Mouse (Mus musculus): ENCODE results near the gene Hspb1. TPM values are rescaled to one million over a fixed set of nuclear protein-coding genes. Genes with fewer than 3 reads are reported as not detected.

Hspb1 gene
- polyA plus RNA-seq, 1 experiment from 2014 or later = 20.3 TPM

GRCm38 (mm10) chr5:135935176-135935523 lies 47.4 kb downstream of the Hspb1 start:
- peak overlapping the region; percentile 64 for H3K4me2 ChIP-seq (replicated peaks)
- peak overlapping the region; percentile 97 for H3K27ac ChIP-seq (replicated peaks)
- peak overlapping the region; percentile 89; the same call in 1 of the 2 replicates for H3K4me3 ChIP-seq
- no peak for ATAC-seq (ENCODE audit: low FRiP score, low read depth)
- no peaks in the 10 kb centered on the region for H3K9me3 ChIP-seq
- peaks cover 23% of the 10 kb centered on the region for H3K4me1 ChIP-seq
- H3K27me3 ChIP-seq = no peaks in the 10 kb centered on the region
- H3K36me3 ChIP-seq = peaks cover 21% of the 10 kb centered on the region
- WGBS = 57% methylated on average over 7 of the region's 7 CpGs
- H3K9ac ChIP-seq (replicated peaks) = 0 out of 2 replicates have a peak overlapping the region, but pooled peaks have one; percentile 12

- ATAC-seq (ENCODE audit: low FRiP score, low read depth) = no peak
- no peak overlapping the region for H3K4me3 ChIP-seq
- peak overlapping the region; percentile 97 for H3K27ac ChIP-seq (replicated peaks)
- no peaks in the 10 kb centered on the region for H3K27me3 ChIP-seq
- H3K9ac ChIP-seq (replicated peaks) = no peak overlapping the region
- 79% methylated on average over 6 of the region's 6 CpGs for WGBS
- peaks cover 16% of the 10 kb centered on the region for H3K36me3 ChIP-seq
- H3K4me1 ChIP-seq = peaks cover 23% of the 10 kb centered on the region
- H3K9me3 ChIP-seq = no peaks in the 10 kb centered on the region
- no peak overlapping the region for H3K4me2 ChIP-seq (replicated peaks)
Measured at GRCm38 (mm10) chr5:135935641-135936190, 48.0 kb downstream of the Hspb1 start.

Other genes with a start within 250 kb of the Hspb1 start
- 141 and 145 TPM in 2 replicates for gene Por, start 217.9 kb upstream of the Hspb1 start, polyA plus RNA-seq (2016; fragmentation: Nextera tagmentation; extraction: Ambion mirVana)
- gene Tmem120a, start 143.5 kb upstream of the Hspb1 start, polyA plus RNA-seq (2016; fragmentation: Nextera tagmentation; extraction: Ambion mirVana) = 58.3 and 65.3 TPM in 2 replicates
- 0.18 and 0.64 TPM in 2 replicates for gene Styxl1, start 109.5 kb upstream of the Hspb1 start, polyA plus RNA-seq (2016; fragmentation: Nextera tagmentation; extraction: Ambion mirVana)
- gene Mdh2, start 109.4 kb upstream of the Hspb1 start, polyA plus RNA-seq (2016; fragmentation: Nextera tagmentation; extraction: Ambion mirVana) = 526 and 540 TPM in 2 replicates
- 72.1 and 73.3 TPM in 2 replicates for gene Srrm3, start 81.0 kb upstream of the Hspb1 start, polyA plus RNA-seq (2016; fragmentation: Nextera tagmentation; extraction: Ambion mirVana)
- 457 and 466 TPM in 2 replicates for gene Ywhag, start 46.7 kb downstream of the Hspb1 start, polyA plus RNA-seq (2016; fragmentation: Nextera tagmentation; extraction: Ambion mirVana)
- 0.82 and 2.2 TPM in 2 replicates for gene Ssc4d, start 86.6 kb downstream of the Hspb1 start, polyA plus RNA-seq (2016; fragmentation: Nextera tagmentation; extraction: Ambion mirVana)
- not detected in 2 replicates for gene Zp3, start 92.2 kb downstream of the Hspb1 start, polyA plus RNA-seq (2016; fragmentation: Nextera tagmentation; extraction: Ambion mirVana)
- gene Dtx2, start 106.9 kb downstream of the Hspb1 start, polyA plus RNA-seq (2016; fragmentation: Nextera tagmentation; extraction: Ambion mirVana) = 30.0 and 30.7 TPM in 2 replicates
- 0.06 and 0.12 TPM in 2 replicates for gene Upk3b, start 150.6 kb downstream of the Hspb1 start, polyA plus RNA-seq (2016; fragmentation: Nextera tagmentation; extraction: Ambion mirVana)
- 1.2 and 2.3 TPM in 2 replicates for gene Upk3bl, start 166.6 kb downstream of the Hspb1 start, polyA plus RNA-seq (2016; fragmentation: Nextera tagmentation; extraction: Ambion mirVana)
- gene Rasa4, start 196.0 kb downstream of the Hspb1 start, polyA plus RNA-seq (2016; fragmentation: Nextera tagmentation; extraction: Ambion mirVana) = 13.5 and 14.5 TPM in 2 replicates
- 224 and 227 TPM in 2 replicates for gene Polr2j, start 228.7 kb downstream of the Hspb1 start, polyA plus RNA-seq (2016; fragmentation: Nextera tagmentation; extraction: Ambion mirVana)
- gene Lrwd1, start 248.2 kb downstream of the Hspb1 start, polyA plus RNA-seq (2016; fragmentation: Nextera tagmentation; extraction: Ambion mirVana) = 40.0 and 41.4 TPM in 2 replicates
- 23.5 and 26.4 TPM in 2 replicates for gene Alkbh4, start 248.2 kb downstream of the Hspb1 start, polyA plus RNA-seq (2016; fragmentation: Nextera tagmentation; extraction: Ambion mirVana)